Mouse (Mus musculus) heart, adult 2 months (tissue): ENCODE measurements around the gene Cd300ld2.
"Not testable (repeated sequence)": the region's sequence is repeated elsewhere in the genome, so short reads cannot be mapped to it uniquely, and the experiment has no call there.

ENCODE experiments used
- CTCF ChIP-seq: fragments of 200-600 bp; IDR thresholded peaks from 2 replicates; pipeline ENCODE4 v1.8.1; 2022; ENCODE audit warnings: antibody characterized with exemption, mild to moderate bottlenecking, moderate library complexity
- POLR2A ChIP-seq: fragments of 200-500 bp; IDR thresholded peaks from 2 replicates; pipeline ENCODE4 v1.6.1; 2011; ENCODE audit warnings: mild to moderate bottlenecking, low read depth, low read length, control low read depth; ENCODE audit not compliant: insufficient read depth

- TF ChIP-seq POLR2A, CTCF: not testable (repeated sequence)
Measured at GRCm38 (mm10) chr11:115016093-115016492, at the start of gene Cd300ld2.
